Mouse (Mus musculus): Measurements from ENCODE around the gene Mrnip.

Mrnip gene

DNA sequence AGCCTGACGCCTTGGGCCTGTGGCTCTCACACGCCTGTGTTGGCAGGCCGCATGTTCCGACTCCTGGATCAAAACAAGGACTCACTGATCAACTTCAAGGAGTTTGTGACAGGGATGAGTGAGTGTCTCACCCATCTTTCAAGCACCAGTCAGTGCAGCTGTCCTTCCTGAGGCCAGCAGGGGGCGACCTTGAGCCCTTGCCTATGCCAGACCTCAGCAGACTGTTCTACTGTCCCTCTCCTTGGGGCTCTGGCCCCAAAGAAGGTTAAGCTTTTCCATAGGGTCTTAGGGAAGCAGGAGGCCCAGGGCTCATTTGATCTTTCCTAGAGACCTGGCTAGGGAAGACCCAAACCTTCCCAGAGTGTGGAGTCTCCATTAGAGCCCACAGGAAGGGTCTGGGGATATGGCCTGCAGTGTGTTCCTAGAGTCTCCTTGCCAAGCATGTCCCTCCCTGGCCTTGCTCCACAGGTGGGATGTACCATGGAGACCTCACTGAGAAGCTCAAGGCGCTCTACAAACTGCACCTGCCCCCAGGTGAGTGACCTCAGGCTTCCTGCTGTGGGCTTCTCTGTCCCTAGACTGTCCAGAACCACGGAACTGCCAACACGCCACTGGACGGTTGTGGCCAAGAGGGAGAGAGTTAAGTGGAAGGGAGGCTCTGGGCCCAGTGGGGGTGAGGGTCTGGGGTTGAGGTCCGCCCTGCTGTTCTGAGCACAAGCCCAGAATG lies 12.5 kb upstream of the Mrnip start:
- peak; percentile 68 to 73 for DNase-seq

- DNase-seq, result no peak
These were observed 11.8 kb upstream of the Mrnip start for GRCm38 (mm10) chr11:50162338-50163050.

- no peak for DNase-seq
These were observed 5.9 kb upstream of the Mrnip start for GRCm38 (mm10) chr11:50168352-50168751.

DNA sequence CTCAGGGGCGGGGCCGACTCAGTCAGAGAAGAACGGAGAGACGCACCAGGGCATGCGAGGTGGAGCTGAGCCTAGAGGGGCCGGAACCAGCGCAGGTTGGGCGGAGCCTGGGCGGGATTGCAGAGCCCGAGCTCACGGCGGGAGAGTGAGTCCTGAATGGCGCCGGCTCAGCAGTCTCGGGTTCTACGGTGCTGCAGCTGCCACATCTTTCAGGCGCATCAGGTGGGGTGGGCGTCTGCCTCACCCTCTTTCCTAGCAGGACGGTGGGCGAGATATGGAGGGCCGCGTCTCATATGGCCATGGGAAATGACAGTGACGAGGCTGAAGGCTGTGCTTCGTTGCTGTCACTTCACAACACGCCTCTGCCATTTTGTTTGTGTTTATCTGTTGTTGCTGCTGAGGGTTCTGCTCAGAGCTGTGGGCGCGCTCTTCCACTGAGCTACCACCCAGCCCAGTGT lies 515 bp downstream of the Mrnip start:
- DNase-seq, result peak; percentile 98

GRCm38 (mm10) chr11:50176351-50176750 lies 2.1 kb downstream of the Mrnip start:
- no peak for DNase-seq

GRCm38 (mm10) chr11:50177111-50177510 lies 2.9 kb downstream of the Mrnip start:
- DNase-seq, result no peak

DNA sequence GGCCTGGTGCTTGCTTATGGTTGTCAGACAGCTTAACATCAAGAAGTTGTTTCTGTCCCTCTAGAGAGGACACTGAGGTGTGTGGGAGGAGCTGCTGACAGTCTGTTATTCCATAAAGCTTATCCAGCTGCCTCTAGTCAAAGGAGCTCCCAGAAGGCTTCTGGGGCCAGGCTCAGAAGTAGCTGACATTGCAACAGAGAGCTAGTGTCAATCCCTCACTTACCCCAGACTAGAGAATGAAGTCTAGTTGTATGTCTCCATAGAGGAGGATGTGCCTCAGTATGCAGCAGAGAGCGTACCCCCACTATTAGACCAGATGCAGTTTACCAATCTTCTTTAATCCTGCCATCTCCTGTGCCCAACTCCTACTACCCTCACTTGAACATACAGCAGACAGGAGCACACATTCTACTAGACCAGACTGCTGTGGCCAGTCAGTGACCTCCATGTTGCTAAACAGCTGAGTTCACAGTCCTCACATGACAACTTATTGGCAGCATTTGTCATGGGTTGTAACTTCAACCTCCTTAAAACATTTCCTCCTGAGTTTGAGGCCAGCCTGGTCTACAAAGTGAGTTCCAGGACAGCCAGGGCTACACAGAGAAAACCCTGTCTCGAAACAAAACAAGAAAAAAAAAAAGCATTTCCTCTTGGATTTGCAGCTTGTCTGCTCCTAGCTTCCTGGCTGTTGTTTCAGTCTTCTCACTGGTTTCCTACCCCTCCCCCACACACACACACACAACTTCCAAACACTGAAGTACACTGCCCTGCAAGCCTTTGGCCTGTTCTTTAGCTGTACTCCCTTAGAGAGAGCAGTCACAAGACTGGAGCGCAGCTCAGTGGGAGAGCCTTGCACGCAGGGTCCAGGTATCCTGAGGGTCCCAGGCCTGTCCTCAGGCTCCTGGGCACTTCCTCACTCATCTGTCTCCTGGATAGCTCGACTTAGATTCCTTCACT lies 4.6 kb downstream of the Mrnip start:
- DNase-seq, result no peak

- no peak for DNase-seq
These were observed 6.4 kb downstream of the Mrnip start for GRCm38 (mm10) chr11:50180478-50181231.

- no peak for DNase-seq
These were observed 8.5 kb downstream of the Mrnip start for GRCm38 (mm10) chr11:50182702-50183101.

DNA sequence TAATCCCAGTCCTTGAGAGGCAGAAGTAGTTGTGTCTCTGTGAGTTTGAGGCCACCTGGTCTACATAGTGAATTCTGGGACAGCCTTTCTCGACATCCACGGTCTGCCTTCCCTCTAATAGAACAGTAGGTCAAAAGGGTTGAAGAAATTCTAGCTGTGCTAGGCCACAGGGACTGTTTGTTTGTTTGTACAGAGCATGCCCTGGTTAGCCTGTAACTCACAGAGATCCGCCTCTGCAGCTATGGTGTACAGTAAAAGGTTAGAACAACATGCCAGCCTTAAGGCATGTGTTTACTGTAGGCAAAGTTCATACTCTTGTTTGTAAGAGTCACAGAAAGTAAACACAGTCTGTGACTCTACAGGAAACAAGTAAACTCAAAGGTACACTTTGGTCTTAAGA lies 10.5 kb downstream of the Mrnip start:
- no peak for DNase-seq

DNA sequence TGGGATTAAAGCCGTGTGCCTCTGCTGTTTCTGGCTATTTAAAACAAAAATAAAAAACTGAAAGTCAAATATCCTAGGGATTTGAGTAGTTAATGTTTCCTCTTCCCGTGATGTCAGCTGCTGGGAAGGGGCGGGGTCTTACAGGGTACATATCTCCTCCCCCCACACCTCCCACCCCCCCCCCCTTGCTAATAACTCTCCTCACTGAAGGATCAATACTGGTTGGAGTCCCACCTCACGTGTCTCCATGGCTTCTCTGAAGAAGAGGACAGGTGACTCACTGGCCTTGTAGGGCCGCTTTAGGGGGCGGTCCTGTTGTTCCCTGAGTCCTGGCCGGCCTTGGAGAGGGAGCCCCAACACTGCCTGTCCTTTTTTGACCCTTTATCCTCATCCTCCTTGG lies 14.4 kb downstream of the Mrnip start:
- no peak for DNase-seq

- DNase-seq, result no peak
These were observed 16.1 kb downstream of the Mrnip start for GRCm38 (mm10) chr11:50190362-50190761.

DNA sequence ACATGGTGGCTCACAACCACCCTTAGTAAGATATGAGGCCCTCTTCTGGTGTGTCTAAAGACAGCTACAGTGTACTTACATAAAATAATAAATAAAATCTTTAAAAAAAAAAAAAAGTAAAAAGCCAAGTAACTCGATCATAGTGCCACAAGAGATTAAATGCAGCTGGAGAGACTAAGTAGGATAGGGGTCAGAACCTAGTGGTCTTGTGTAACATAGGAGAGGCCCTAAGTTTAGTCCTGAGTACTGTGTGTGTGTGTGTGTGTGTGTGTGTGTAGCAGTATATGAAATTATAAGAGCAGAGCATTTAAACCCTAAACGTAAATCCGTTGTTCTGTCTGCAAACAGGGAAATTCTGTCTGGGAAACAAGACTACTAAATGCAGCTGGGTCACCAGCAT lies 18.0 kb downstream of the Mrnip start:
- no peak for DNase-seq

GRCm38 (mm10) chr11:50194070-50194469 lies 19.8 kb downstream of the Mrnip start:
- DNase-seq, result no peak

DNA sequence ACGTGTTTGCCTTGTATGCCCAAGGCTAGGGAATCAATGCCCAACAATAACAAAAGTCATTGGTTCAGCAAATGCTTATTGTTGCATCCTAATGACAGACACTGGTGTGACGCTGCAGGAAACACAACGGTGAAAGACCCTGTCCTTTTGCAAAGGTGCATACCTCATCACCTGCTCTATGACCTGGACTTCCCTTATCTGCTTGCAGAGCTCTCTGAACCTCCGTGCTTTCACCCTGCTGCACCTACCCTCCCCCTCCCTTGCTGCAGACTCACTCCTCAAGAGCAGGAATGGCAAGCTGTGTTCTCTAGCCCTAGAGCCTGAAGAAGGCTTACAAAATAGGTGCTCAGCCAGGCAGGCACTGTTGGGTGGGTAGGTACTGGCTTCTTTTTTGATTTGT lies 20.5 kb downstream of the Mrnip start:
- no peak for DNase-seq

DNA sequence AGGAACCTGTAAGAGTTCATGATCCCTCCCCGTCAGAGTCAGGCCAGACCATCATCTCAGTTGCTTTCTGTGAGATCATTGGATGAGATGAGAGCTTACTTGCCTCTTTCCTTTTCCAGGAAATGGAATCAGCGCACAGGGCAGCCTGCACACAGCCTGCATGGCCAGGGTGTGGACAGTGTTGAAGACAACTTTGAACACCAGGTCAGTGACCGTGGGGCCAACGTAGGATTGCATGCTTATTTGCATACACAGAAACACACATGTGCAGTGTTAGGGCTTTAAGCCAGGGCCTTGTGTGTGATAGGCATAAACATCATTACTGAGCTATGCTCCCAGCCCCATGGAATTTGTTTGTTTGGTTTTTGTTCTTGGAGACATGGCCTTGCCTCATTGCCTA lies 23.3 kb downstream of the Mrnip start:
- DNase-seq, result no peak

- no peak for DNase-seq
These were observed 24.1 kb downstream of the Mrnip start for GRCm38 (mm10) chr11:50198219-50198846.

- no peak for DNase-seq
These were observed 24.7 kb downstream of the Mrnip start for GRCm38 (mm10) chr11:50198916-50199315.

DNA sequence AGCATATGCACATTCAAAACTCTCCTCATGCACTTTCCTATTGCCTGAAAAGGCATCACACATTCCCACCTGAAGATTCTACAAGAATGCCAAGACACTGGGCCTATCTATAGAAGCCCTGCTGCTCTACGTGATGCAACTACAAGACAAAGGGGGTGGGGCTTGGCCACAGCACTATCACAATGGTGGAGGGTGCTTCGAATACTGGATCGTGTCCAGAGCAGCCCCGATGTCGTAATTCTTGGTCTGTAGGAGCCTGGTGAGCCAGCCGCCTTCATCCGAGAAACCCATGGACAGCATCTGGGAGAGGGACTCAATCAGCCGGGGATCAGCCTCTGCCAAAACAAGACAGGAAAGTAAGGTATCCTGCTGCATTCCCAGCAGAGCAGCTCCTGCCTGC lies 26.4 kb downstream of the Mrnip start:
- peak; percentile 55 to 80 for DNase-seq

DNA sequence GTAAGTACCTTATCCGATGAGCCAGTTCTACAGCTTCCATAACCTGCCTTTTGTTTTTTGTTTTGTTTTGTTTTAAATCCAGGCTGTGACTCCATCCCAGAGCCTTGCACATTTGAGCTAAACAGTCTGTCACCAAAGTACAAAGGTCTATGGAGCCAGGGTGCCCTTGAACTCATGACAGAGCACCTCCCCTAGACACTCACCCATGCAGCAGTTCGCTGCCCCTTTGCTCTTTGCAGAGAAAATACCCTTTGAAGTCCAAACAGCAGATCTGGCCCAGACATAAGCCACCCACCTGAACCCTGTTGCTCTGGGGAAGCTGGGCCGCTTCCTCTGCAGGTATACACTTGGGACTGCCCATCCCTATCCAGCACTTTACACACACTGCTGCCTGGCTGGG lies 27.3 kb downstream of the Mrnip start:
- DNase-seq, result no peak

DNA sequence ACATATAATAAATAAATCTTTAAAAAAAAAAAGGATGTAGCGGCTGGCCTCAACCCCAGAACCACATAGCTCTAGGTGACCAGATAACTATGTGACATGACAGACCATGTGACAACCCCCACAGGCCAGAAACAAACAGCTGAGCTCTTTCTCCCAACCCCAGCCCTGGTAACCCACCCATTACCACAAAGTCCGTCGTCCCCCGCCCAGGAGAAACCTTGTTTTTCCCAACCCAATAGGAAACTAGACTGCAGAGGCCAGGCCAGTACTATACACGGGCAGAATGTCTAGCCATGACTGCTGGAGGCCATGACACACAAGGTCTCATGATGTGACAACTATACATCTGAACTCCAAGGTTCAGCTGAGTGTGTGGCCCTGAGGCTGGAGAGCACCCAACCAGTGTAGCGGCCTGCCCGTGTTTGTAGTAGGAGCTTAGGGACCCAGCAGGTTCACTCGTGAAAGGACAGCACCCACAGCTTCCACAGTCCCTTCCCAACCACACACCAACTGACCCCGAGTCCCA lies 29.1 kb downstream of the Mrnip start:
- DNase-seq, result no peak

GRCm38 (mm10) chr11:50205434-50205833 lies 31.2 kb downstream of the Mrnip start:
- no peak for DNase-seq
